Mouse (Mus musculus) CH12.LX (cell line): ENCODE data around the gene Cdkl4. TPM values are rescaled to one million over a fixed set of nuclear protein-coding genes. Genes with fewer than 3 reads are reported as not detected.

Experiments used
- DNase-seq: peaks from one replicate; pipeline ENCODE4 v3.0.0-alpha.2; 2013; ENCODE audit errors: extremely low read depth
- H3K27ac ChIP-seq: 2 replicates; pipeline ENCODE4 v1.5.1; 2012; ENCODE audit warnings: low read depth, mild to moderate bottlenecking, control low read depth, moderate library complexity; ENCODE audit not compliant: insufficient read depth
- H3K27me3 ChIP-seq: replicated peaks from 2 replicates; pipeline ENCODE3; 2012; ENCODE audit warnings: inconsistent platforms
- H3K36me3 ChIP-seq, 2 experiments: replicated peaks in 1 of 2; 2 replicates each; pipeline versions ENCODE3 to v1.6.1; 2012; ENCODE audit warnings: inconsistent platforms in 1 of 2, low read length in 1 of 2, mild to moderate bottlenecking in 1 of 2, mixed read lengths in 1 of 2, moderate library complexity in 1 of 2; ENCODE audit not compliant: control insufficient read depth in 1 of 2, insufficient read depth in 1 of 2
- H3K4me1 ChIP-seq, 2 experiments: 2 replicates each; pipeline ENCODE4 v1.6.1; 2012; ENCODE audit warnings: inconsistent platforms in 1 of 2, moderate library complexity in 1 of 2; ENCODE audit not compliant: insufficient read depth in 2 of 2, control insufficient read depth in 1 of 2
- H3K4me2 ChIP-seq: 2 replicates; pipeline ENCODE4 v1.6.1; 2012; ENCODE audit warnings: low read depth, mild to moderate bottlenecking, control low read depth; ENCODE audit not compliant: poor library complexity, insufficient read depth, severe bottlenecking
- H3K4me3 ChIP-seq, 3 experiments: fragments of 150-350 bp in 1 of 3; sonication (generic) in 1 of 3; replicated peaks in 1 of 3; 2 replicates each; pipeline versions ENCODE3 to v1.5.1; 2011 to 2012; ENCODE audit warnings: low read depth in 2 of 3, low read length in 2 of 3, mild to moderate bottlenecking in 2 of 3, moderate library complexity in 2 of 3, control low read depth in 1 of 3, improper control_type of control experiment in 1 of 3, inconsistent platforms in 1 of 3, mixed read lengths in 1 of 3; ENCODE audit not compliant: poor library complexity in 1 of 3
- H3K79me2 ChIP-seq: replicated peaks from 2 replicates; pipeline ENCODE4 v1.6.1; 2012; ENCODE audit warnings: mild to moderate bottlenecking, moderate library complexity; ENCODE audit not compliant: control insufficient read depth, poor library complexity, insufficient read depth, severe bottlenecking; ENCODE audit errors: extremely low read depth
- H3K9ac ChIP-seq: 2 replicates; pipeline ENCODE4 v1.6.1; 2012; ENCODE audit warnings: low read depth, mild to moderate bottlenecking, control low read depth, moderate library complexity; ENCODE audit not compliant: insufficient read depth
- H3K9me3 ChIP-seq: replicated peaks from 2 replicates; pipeline ENCODE3; 2012; ENCODE audit warnings: low read length, inconsistent platforms, mixed read lengths
- CHD1 ChIP-seq: IDR thresholded peaks from 2 replicates; pipeline ENCODE4 v1.6.1; 2012; ENCODE audit warnings: low read depth, low read length, improper control_type of control experiment, inconsistent platforms
- E2F4 ChIP-seq: IDR thresholded peaks from 2 replicates; pipeline ENCODE4 v1.6.1; 2011; ENCODE audit warnings: low read depth, low read length, improper control_type of control experiment; ENCODE audit not compliant: insufficient replicate concordance
- EP300 ChIP-seq: IDR thresholded peaks from 2 replicates; pipeline ENCODE4 v1.6.1; 2011; ENCODE audit warnings: low read length, improper control_type of control experiment
- ETS1 ChIP-seq: conservative IDR thresholded peaks from 2 replicates; pipeline ENCODE4 v1.6.1; 2012; ENCODE audit warnings: low read depth, mild to moderate bottlenecking, inconsistent platforms, low read length, improper control_type of control experiment, moderate library complexity
- GABPA ChIP-seq: IDR thresholded peaks from 2 replicates; pipeline ENCODE4 v1.6.1; 2012; ENCODE audit warnings: low read depth, low read length, improper control_type of control experiment, inconsistent platforms; ENCODE audit not compliant: insufficient replicate concordance
- HCFC1 ChIP-seq: IDR thresholded peaks from 2 replicates; pipeline ENCODE4 v1.6.1; 2012; ENCODE audit warnings: low read depth, mild to moderate bottlenecking, inconsistent platforms, low read length, improper control_type of control experiment
- MAX ChIP-seq: IDR thresholded peaks from 2 replicates; pipeline ENCODE4 v1.6.1; 2011; ENCODE audit warnings: low read length, improper control_type of control experiment
- MXI1 ChIP-seq: IDR thresholded peaks from 2 replicates; pipeline ENCODE4 v1.6.1; 2011; ENCODE audit warnings: mild to moderate bottlenecking, low read depth, low read length, improper control_type of control experiment
- MYC ChIP-seq: IDR thresholded peaks from 2 replicates; pipeline ENCODE4 v1.6.1; 2011; ENCODE audit warnings: low read depth, mild to moderate bottlenecking, improper control_type of control experiment, low read length
- PAX5 ChIP-seq: IDR thresholded peaks from 2 replicates; pipeline ENCODE4 v1.6.1; 2012; ENCODE audit warnings: low read length, inconsistent platforms, mixed read lengths
- POLR2A ChIP-seq: IDR thresholded peaks from 2 replicates; pipeline ENCODE4 v1.6.1; 2011; ENCODE audit warnings: low read depth, mild to moderate bottlenecking, improper control_type of control experiment, low read length
- POLR2AphosphoS2 ChIP-seq: IDR thresholded peaks from 2 replicates; pipeline ENCODE4 v1.6.1; 2011; ENCODE audit warnings: low read depth, low read length, improper control_type of control experiment
- RAD21 ChIP-seq: IDR thresholded peaks from 2 replicates; pipeline ENCODE4 v1.6.1; 2011; ENCODE audit warnings: low read depth, mild to moderate bottlenecking, low read length, improper control_type of control experiment, moderate library complexity
- SMC3 ChIP-seq: IDR thresholded peaks from 2 replicates; pipeline ENCODE4 v1.6.1; 2011; ENCODE audit warnings: low read depth, low read length, improper control_type of control experiment
- TBP ChIP-seq: conservative IDR thresholded peaks from 2 replicates; pipeline ENCODE4 v1.6.1; 2011; ENCODE audit warnings: low read depth, low read length, improper control_type of control experiment
- TCF12 ChIP-seq: IDR thresholded peaks from 2 replicates; pipeline ENCODE4 v1.6.1; 2014; ENCODE audit warnings: low read depth, mild to moderate bottlenecking, inconsistent platforms, low read length, improper control_type of control experiment
- USF1 ChIP-seq: IDR thresholded peaks from 2 replicates; pipeline ENCODE4 v1.6.1; 2014; ENCODE audit warnings: low read depth, mild to moderate bottlenecking, inconsistent platforms, low read length, improper control_type of control experiment
- USF2 ChIP-seq: conservative IDR thresholded peaks from 2 replicates; pipeline ENCODE4 v1.6.1; 2011; ENCODE audit warnings: low read depth, low read length, improper control_type of control experiment
- ZC3H11A ChIP-seq: IDR thresholded peaks from 2 replicates; pipeline ENCODE4 v1.6.1; 2012; ENCODE audit warnings: low read depth, mild to moderate bottlenecking, inconsistent platforms, low read length, improper control_type of control experiment
- ZKSCAN1 ChIP-seq: IDR thresholded peaks from 2 replicates; pipeline ENCODE4 v1.6.1; 2012; ENCODE audit warnings: low read depth, inconsistent platforms, low read length, improper control_type of control experiment, borderline replicate concordance
- ZMIZ1 ChIP-seq: IDR thresholded peaks from 2 replicates; pipeline ENCODE4 v1.6.1; 2012; ENCODE audit warnings: low read depth, mild to moderate bottlenecking, inconsistent platforms, low read length, improper control_type of control experiment
- dilution Hi-C: fragments of 300-500 bp; cut with MboI; formaldehyde crosslinking; loops from 2 replicates; pipeline ENCODE4 v1.14.3; 2020; ENCODE audit warnings: low sequenced_read_pairs; ENCODE audit not compliant: extremely low pct_unique_long_range_greater_than_20kb, extremely low pct_ligation_motif_present
- in situ Hi-C: fragments of 300-500 bp; cut with MboI; formaldehyde crosslinking; loops from 3 replicates; pipeline ENCODE4 v1.14.3; 2019; ENCODE audit warnings: low sequenced_read_pairs, low pct_ligation_motif_present, low pct_unique_long_range_greater_than_20kb, mixed read lengths
- polyA plus RNA-seq: library from polyadenylated mRNA; unstranded; fragments of >175 nt; gene quantifications from 2 replicates; pipeline ENCODE4 v1.2.1, GENCODE M21; 2012; ENCODE audit warnings: low read depth; ENCODE audit not compliant: insufficient read length
- total RNA-seq, 2 experiments: library from RNA; depleted of rRNA; stranded (reverse); fragments of 300-350 nt in 1 of 2; fragments of >200 nt in 1 of 2; gene quantifications; 2 replicates each; pipeline ENCODE4 v1.2.3; 2012 to 2014

The Cdkl4 gene
- total and polyA plus RNA-seq, 3 experiments, result 0.76 to 2.0 (median 1.2) TPM

GRCm38 (mm10) chr17:80485160-80485559 lies 92.5 kb downstream of the Cdkl4 start:
- dilution Hi-C loops, result no loop called here
- TF ChIP-seq RAD21 (no peak), USF1 (no peak), SMC3 (no peak), USF2 (no peak), TCF12 (no peak), ZKSCAN1 (no peak), PAX5 (no peak), E2F4 (no peak), ZC3H11A (no peak), ETS1 (no peak), TBP (no peak), ZMIZ1 (no peak), CHD1 (no peak), POLR2A (no peak), GABPA (no peak), HCFC1 (no peak)
- Histone ChIP-seq H3K4me3 (no peak overlapping the region), H3K27me3 (no peaks in the 10 kb centered on the region), H3K9me3 (no peaks in the 10 kb centered on the region), H3K27ac (no peak overlapping the region), H3K79me2 (no peaks in the 10 kb centered on the region), H3K4me1 (peaks cover 2 to 22% of the 10 kb centered on the region in 2 experiments; a peak in 3 of 4 replicates), H3K4me2 (no peak overlapping the region), H3K9ac (no peak overlapping the region), H3K36me3 (no peaks in the 10 kb centered on the region)
- no peak for DNase-seq
- in situ Hi-C loops, result loop anchor here (10.0 kb wide), 1 partner anchor 70 kb away; no protein-coding TSS in a partner anchor

GRCm38 (mm10) chr17:80480855-80481224 lies 96.8 kb downstream of the Cdkl4 start:
- no peak for DNase-seq
- H3K4me1 ChIP-seq, result peaks cover 6 to 41% of the 10 kb centered on the region in 2 experiments; a peak in 3 of 4 replicates

More at GRCm38 (mm10) chr17:80480855-80481224, 96.8 kb downstream of the Cdkl4 start:
- Histone ChIP-seq H3K4me3 (peak overlapping the region; percentile 60 to 86 (median 80)), H3K9me3 (no peaks in the 10 kb centered on the region), H3K9ac (peak overlapping the region; percentile 88), H3K27me3 (no peaks in the 10 kb centered on the region), H3K27ac (no peak overlapping the region), H3K4me2 (peak overlapping the region; percentile 88), H3K36me3 (peaks cover 0 to 4% of the 10 kb centered on the region in 2 experiments), H3K79me2 (peaks cover 41% of the 10 kb centered on the region)
- TF ChIP-seq SMC3 (no peak), POLR2AphosphoS2 (no peak), EP300 (0 out of 2 replicates have a peak, but pooled peaks have one; percentile 19), MAX (no peak; the same call in 1 of the 2 replicates), MXI1 (no peak; the same call in 1 of the 2 replicates), MYC (0 out of 2 replicates have a peak, but pooled peaks have one; percentile 14), GABPA (no peak)
- dilution Hi-C loops (no loop called here), in situ Hi-C loops (loop anchor here (10.0 kb wide), 1 partner anchor 74 kb away; no protein-coding TSS in a partner anchor)
